Mouse (Mus musculus): Measurements from ENCODE around the gene Csmd2.

- TF ChIP-seq POLR2A (IDR thresholded peaks at IDR 0.05; ENCODE audit: low read depth, low read length) (no peak), CTCF (conservative IDR thresholded peaks at IDR 0.05; ENCODE audit: insufficient read depth, insufficient read length, low read depth, low read length) (no peak)
Observed at GRCm38 (mm10) chr4:128575811-128576210, 588.2 kb downstream of the Csmd2 start.
